Mouse (Mus musculus) liver, adult 2 months (tissue): ENCODE data around the gene Ppp1r1a.

Experiments
- CTCF ChIP-seq: fragments of 200-500 bp; IDR thresholded peaks from 2 replicates; pipeline ENCODE4 v1.5.1; 2011; ENCODE audit warnings: low read depth, low read length, control low read depth
- POLR2A ChIP-seq: fragments of 200-500 bp; IDR thresholded peaks from 2 replicates; pipeline ENCODE4 v1.6.1; 2011; ENCODE audit warnings: low read length, control low read depth; ENCODE audit not compliant: insufficient read depth; ENCODE audit errors: extremely low read depth

- no peak for TF ChIP-seq POLR2A
- TF ChIP-seq CTCF, result no peak
These were observed at the start of gene Ppp1r1a for GRCm38 (mm10) chr15:103537822-103538213.
